Mouse (Mus musculus): Measurements from ENCODE around the gene Ubl7.
"Not testable (repeated sequence)": the region's sequence is repeated elsewhere in the genome, so short reads cannot be mapped to it uniquely, and the experiment has no call there.

Ubl7 gene

DNA sequence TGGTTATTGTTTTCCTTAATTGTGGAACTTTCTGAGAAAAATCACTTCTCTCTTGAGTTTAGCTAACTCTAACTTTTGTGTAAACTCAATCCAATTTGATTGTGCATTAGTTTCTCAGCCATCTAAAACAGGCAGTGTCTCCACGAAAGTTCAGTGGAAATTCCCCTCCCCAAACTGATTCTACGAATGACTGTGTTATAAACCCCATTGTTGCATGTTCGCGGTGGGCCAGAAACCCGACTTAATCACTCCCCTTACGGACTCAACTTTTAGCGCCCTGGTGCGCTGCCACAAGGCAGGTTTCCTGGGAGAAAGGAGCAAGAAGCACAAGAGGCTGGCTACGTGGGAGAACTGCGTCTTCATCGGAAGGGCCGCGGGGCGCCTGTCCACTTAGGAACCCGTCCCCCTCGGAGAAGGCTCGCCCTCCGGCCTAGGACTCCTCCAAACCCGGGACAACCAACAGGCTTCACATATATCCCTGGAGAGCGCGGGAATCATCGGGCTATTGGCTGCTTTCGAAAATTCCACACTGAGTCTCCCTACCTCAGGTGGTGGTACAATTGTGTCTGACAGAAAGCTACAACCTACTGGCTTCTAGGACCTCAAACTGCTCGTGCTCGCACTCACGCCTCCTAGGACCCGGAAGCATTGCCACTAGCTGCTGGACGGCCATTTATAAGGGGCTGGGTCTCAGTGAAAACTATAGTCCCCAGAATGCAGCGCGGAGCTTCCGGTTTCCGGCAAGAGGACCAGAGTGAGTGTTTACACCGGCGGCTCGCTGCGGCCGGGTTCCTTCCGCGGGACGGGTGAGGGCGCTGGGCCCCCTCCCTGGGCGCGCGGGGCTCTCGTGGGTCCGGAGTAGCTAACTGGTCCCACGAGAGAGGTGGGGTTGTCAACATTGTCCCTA, at the start of gene Ubl7:
TSS of gene Ubl7 (plus strand) at position 726 of the 907 bp plus-strand sequence.
- DNase-seq (ENCODE audit: extremely low spot score, low spot score) = peak; percentile 88

DNA sequence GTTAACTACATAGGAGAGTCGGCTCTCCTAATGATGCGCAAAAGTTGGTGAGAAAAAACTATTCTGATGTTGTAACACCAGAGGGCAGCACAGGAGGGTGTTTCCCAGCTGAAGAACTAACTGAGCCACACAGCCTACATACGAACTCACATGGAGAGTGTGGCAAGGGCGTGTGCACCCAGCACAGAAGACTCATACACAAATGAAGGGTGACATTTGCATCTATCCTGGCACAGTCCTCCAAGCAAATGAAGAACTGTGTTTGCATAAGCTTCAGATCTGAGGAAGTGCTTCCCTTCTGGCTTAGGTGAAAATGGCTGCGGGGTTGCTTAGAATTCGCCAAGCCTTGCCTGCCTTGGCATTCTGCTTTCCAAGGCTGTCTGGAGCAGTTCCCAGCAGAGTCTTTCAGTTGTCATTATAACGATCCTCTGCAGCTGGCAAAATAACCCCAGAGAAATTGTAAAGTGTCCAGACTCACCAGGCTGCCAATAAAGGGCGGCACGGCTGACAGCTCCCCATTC, 48.8 kb upstream of the Ubl7 start:
- DNase-seq (ENCODE audit: extremely low spot score, low spot score) = peak; percentile 24

DNA sequence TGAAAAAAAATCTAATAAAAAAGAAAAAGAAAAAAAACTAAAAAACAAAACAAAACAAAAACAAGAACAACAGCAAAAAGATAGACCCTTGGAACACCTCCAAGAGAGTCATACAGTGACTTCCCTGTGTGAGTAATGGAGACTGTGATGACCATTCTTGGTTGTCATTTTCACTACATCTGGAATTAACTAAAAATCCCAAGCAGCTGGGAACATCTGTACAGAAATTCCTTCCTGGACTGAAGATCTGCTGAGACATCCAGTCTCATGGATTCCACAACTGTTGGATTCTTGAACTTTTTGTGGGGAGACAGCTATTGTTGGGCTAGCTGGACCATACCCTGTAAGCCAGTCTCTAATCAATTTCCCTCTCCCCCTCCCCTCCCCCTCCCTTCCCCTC, 46.4 kb upstream of the Ubl7 start:
- DNase-seq (ENCODE audit: extremely low spot score, low spot score) = no peak

DNA sequence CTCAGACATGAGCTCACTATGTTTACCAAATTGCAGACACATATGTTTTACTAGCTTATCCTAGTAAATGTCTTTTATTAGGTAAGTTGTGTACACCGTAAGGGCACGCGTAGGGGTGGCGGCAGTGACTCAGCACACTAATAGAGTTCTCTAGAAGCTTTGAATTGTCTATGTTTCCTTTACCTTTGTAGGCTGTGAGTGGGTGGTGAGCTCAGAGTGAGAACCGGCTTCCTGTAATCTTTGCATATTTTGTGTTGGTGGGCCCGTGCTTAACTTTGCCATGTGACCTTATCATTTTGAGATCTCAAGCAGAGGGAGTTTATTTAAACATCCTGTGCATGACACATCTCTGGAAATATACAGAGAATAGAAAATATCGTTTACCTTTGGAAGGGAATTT, 44.2 kb upstream of the Ubl7 start:
- no peak for DNase-seq (ENCODE audit: extremely low spot score, low spot score)

DNA sequence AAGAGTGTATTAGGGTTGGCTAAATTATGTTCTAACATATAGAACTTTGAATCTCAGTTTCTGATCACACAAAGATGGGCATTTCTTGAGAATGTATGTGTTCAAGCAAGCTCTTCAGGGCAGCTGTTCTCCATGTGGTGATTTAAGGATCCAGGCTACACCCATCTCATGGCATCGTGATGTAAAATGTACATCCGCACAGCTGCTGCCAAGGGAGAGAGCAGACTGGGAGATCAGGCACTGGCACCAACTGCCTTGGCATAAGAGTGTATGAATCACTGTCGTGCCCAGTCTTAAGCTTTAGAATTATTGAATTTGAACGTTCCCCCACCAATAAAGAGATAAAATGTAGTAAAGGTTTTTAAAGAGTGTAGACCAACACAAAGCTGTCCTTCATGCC, 43.5 kb upstream of the Ubl7 start:
- no peak for DNase-seq (ENCODE audit: extremely low spot score, low spot score)

DNA sequence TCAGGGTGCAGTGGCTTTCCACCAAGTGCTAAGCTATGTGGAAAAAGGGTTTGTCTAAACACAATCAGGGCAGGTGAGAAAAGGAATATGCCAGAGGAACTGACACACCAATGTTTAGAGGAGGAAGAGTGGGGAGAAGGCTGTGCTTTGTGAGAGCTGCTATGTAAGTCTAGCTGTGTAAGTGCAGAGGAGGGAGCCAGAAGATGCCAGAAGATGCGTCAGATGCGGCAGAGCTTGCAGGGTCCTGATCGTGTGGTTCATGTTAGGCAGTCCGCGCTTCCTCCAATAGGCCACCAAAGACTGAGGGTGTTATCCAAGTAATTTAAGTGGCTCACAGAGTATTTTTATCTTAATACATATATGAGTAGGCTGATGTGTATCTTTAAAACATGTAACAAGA, 42.9 kb upstream of the Ubl7 start:
- DNase-seq (ENCODE audit: extremely low spot score, low spot score) = no peak

DNA sequence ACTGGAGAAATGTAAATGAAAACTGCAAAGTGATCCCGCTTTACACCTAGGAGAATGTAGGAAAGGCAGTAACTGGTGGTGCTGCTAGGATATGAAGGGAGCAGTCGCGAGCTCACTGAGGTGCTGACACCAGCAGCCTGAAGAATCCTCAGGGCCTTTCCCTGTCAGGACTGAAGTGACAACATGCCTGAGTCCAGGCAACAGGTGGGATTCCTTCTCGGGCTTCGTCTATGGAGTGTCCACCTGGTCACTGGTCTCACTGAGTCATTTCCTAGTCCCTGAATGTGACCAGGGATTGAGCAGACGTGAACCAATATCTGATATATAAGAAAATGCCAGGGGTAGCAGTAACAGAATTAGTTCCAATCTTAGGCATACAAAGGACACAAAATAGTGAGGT, 42.0 kb upstream of the Ubl7 start:
- no peak for DNase-seq (ENCODE audit: extremely low spot score, low spot score)

DNA sequence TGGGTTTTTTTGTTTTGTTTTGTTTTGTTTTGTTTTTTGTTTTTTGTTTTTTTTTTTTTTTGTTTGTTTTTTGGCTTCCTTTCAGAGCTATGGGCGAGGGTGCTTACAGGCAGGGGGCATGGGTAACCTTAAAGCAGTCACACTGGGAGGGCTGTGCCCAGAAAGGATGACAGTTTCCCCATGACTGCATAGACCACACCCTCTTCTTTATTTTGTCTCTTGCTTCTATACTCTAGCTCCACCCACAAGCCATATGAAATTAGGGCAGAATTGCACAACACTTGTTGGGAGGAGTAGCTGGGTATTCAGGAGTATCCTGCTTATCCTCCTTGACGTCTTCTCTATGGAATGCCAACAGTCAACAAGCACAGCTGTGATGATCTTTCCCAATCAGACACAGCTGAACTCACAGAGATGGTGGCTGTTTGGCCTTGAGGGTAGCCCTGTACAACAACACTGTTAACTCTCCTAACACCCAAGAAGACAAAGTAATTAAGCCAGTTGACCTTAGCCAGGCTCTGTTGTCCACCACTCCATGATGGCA, 40.4 kb upstream of the Ubl7 start:
- no peak for DNase-seq (ENCODE audit: extremely low spot score, low spot score)

DNA sequence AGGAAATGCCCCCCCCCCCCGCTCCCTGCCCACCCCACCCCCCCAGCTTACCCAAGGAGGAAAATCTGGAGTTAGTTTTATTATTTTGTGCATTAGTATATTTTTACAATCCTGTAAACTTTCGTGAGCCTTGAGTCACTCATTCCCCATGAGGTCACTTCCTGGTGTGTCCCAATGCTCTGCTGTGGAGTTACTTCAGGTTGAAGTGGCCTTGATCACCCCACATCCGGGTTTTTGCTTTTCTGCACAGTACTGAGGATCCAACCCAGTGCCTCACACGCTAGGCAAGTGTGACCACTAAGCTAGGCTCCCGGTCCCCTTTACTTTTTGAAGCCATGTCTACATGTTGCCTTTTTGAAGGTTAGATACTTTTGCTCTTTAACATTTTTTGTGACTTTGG, 36.6 kb upstream of the Ubl7 start:
- DNase-seq (ENCODE audit: extremely low spot score, low spot score) = no peak

DNA sequence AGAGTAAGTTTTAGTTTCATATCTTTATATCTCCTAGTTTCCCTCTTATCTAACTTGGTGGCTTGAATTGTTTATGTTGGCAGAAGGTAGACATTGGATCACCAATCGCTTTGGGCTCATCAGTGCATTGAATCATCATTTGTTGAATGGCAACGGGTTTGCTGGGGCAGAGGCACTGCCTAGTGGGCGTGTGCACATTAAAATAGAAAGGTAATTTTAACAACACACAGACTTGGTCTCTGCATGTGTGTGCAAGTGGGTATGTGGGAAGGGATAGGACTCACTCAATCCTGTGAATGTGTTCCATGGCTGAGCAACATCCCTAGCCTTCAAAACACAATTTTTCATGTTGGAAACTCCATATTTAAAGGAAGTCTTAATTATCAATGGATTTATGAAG, 35.8 kb upstream of the Ubl7 start:
- DNase-seq (ENCODE audit: extremely low spot score, low spot score) = no peak

DNA sequence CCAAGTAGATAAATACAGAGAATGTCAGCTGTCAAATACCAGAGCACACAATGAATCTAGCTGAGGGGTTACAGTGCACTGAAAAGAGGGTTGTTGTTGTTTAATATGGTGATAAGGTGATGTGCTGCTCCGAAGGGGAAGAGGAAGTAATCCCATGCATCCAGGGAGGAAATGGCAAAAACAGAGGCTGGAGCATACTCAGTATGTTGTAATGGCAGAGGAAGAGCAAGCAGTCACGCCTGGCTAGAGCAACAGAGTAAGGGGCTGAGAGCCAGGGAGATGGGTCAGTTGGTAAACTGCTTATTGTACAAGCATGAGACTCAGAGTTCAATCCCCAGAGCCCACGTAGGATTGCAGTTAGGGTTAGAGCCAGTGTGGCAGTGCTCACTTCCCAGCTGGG, 31.6 kb upstream of the Ubl7 start:
- no peak for DNase-seq (ENCODE audit: extremely low spot score, low spot score)

DNA sequence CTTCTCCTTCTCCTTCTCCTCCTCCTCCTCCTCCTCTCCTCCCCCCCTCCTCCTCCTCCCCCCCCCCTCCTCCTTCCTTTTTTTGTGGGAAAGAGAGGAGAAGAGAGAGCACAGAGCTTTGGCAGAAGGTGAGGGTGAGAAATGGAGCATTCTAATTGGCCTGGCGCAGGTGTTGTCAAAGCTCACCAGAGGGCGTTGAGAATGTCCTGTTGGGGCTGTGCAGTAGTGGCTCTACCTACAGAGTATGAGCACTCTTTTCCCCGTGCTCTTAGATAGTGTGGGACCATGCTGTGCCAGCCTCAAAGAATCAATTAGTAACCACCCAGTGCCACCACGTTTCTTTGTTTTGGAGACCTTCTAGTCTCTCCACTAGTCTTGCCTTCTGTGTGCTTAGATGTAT, 30.5 kb upstream of the Ubl7 start:
- no peak for DNase-seq (ENCODE audit: extremely low spot score, low spot score)

DNA sequence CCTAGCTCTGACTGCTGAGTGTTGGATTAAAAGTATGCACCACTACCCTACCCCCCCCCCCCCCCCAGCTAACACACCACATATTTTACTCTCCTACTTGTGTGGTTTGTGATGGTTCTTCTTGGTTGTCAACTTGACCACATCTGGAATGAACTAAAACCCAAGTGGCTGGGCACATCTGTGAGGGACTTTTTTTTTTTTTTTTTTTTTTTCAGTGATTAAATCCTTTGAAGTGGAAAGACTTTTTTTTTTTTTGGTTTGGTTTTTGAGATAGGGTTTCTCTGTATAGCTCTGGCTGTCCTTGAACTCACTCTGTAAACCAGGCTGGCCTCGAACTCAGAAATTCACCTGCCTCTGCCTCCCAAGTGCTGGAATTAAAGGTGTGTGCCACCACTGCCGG, 29.0 kb upstream of the Ubl7 start:
- not testable (repeated sequence) for DNase-seq (ENCODE audit: extremely low spot score, low spot score)

DNA sequence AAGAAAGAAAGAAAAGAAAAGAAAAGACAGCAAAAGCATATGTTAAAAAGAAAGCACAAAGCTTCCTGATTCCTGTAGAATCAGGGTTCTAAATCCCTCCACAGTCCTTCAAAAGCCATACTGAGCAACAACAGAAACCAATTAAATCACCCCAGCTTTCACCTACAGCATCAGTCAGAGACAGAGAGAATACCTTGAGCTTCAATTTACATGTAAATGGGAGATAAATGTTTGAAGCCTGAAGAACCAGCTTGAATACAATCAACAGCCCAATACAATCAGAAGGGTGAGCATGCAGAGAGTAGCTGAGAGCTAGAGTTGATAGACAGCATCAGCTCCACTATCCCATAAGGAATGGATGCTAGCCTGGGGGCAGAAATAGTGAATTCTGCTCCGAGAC, 27.4 kb upstream of the Ubl7 start:
- DNase-seq (ENCODE audit: extremely low spot score, low spot score) = no peak

DNA sequence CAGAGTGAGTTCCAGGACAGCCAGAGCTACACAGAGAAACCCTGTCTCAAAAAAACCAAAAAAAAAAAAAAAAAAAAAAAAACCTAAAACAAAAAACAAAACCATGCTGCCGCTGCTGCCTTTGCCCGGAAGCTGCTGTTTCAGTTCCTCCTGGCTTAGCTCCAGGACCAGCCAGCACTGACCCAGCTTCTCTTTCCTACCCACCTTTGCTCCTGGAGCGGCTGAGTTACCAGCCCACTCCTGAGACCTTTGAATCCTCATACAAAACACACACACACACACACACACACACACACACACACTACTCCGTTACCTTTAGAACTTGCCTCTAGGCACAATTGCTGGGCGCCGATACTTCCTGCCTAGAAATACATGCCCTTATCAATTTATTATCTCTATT, 22.7 kb upstream of the Ubl7 start:
- no peak for DNase-seq (ENCODE audit: extremely low spot score, low spot score)

DNA sequence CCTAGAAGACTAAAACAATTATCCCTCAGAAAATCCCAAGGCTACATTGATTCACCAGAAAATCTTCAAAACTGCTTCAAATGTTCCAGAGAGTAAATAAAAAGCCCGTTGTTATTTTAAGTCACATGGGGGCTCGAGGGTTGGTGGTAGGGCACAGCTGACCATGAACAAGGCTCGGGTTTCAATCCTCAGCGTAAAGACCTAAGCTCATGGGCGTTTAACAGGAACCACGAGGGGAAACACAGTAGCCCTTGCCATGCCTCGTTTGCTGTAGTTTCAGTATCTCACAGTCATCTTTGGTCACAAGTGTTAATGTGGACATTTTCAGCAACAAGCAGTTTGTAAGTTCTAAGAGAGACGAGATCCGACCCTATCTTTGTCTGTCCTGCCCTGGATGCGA, 10.3 kb upstream of the Ubl7 start:
- DNase-seq (ENCODE audit: extremely low spot score, low spot score) = no peak

DNA sequence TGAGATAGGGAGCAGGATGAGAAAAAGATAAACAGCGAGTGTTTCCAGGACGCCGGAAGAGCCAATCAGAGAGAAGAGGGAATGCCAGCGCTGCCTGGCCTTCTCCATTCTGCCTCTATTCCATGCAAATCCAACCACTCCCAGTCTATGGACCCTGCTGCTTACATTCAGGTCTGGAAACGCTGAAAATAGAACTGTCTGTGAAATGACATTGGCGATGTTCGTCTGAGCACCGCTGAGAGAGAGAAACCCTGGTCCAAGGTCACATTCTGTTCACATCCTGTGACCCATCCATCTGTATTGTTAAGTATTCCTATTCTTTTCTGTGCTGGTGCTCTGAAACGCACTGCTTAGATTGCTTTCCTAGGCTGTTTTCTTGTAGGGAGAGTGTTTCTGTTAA, 9.6 kb upstream of the Ubl7 start:
- no peak for DNase-seq (ENCODE audit: extremely low spot score, low spot score)

DNA sequence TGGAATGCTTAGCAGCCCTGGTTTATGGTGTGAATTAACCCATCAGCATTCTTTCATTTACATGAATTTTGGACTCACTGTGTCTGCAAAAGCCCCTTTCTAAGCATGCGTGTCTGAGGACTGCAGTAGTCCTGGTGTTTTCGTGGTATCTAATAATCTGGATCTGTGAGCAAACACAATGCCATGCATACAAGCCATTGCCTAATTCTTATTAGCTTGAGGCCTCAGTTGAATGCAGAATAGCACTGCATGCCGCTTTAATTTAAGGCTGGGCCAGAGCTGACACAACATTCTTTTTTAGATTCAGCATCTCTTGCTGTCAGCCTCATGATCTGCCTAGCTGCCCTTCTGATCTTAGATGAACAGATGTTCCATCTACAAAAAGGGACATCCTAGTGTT, 9.2 kb upstream of the Ubl7 start:
- DNase-seq (ENCODE audit: extremely low spot score, low spot score) = no peak

DNA sequence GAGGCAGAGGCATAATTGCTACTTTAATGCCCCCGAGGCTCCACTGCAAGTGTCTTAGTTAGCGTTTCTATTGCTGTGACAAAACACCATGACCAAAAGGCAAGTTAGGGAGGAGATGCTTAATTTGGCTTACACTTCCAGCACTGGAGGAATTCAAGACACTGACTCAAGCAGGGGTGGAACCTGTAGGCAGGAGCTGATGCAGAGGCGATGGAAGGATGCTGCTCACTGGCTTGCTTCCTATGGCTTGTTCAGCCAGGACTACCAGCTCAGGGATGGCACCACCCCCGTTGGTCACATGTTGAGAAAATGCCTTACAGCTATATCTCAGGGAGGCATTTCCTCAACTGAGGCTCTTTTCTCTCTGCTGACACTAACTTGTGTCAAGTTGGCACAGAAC, 8.6 kb upstream of the Ubl7 start:
- DNase-seq (ENCODE audit: extremely low spot score, low spot score) = no peak

DNA sequence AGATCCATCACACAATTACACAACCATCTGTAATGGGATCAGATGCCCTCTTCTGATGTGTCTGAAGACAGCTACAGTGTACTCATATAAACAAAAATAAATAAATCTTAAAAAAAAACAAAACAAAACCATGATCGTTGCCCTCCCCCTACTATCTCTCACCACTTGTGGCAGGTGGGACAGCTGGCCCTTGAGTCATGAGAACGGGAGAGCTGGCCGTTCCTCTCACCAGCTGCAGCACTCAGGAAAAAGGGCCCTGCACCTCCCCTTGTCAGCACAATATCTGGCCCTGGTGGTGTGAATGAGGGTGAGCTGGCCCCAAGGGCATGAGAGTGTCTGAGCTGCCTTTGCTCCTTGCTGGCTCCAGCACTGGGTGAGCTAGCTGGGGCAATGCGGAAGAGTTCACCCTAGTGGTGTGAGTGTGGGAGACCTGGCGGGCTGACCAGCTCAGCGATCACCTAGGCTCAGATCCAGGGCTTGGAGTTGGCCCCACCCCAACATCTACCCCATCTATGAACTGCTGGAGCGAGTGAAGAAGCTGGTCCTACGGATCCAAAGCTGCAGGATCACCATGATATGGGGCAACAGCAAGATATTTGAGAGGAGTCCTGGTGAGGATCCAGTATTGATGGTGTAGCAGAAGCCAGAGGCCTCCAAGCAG, 7.1 kb upstream of the Ubl7 start:
- no peak for DNase-seq (ENCODE audit: extremely low spot score, low spot score)

DNA sequence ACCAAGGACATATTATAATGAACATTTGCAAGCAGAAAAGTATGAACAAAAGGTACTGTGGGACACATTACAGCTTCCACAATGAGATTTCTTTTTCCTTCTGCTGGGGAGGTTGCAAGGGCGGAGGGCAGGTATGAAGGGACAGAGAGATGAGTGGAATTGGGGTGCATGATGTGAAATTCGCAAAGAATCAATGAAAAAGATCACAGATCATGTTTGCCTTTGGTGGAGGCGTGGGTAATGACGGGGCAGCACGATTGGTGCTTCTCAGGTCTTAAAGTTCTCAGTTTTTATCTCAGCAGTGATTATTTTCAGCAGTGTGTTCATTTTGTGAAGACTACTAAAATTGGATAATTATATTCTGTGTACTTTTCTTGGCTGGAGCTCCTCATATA, 6.5 kb upstream of the Ubl7 start:
- no peak for DNase-seq (ENCODE audit: extremely low spot score, low spot score)

DNA sequence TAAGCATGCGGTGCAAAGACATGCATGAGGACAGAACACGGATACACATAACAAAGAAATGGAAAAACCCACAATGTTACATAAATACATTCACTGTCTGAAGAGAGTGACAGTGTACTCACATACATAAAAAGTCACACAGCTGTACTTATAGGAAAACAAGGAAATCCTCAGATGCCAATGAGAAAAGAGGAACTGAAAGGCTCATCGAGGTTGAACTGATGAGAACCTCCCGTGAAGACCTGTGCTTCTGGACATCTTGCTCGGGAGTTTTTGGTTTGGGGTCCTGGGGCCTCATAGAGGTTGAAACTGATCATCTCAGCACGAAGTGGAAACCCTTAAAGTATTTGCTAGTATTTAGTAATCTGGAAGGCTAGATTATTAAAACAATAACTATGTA, 3.6 kb upstream of the Ubl7 start:
- no peak for DNase-seq (ENCODE audit: extremely low spot score, low spot score)

DNA sequence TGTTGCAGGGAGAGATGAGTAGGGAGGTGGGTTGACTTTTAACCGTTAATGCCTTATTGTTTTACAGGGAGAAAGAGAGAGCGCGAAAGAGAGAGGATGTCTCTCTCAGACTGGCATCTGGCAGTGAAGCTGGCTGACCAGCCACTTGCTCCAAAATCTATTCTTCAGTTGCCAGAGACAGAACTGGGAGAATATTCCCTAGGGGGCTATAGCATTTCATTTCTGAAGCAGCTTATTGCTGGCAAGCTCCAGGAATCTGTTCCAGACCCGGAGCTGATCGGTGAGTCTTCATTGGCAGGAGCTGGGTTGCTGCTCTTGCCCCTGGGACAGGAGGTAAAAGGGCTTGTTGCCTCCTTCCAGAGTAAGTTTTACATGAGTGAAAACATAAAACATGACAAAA, 1.8 kb downstream of the Ubl7 start:
- DNase-seq (ENCODE audit: extremely low spot score, low spot score) = no peak
